Mouse (Mus musculus) ovary, adult 10 weeks (tissue): ENCODE results near the gene Grid1. TPM values are rescaled to one million over a fixed set of nuclear protein-coding genes. Genes with fewer than 3 reads are reported as not detected.

Experiments used
- polyA plus RNA-seq: library from polyadenylated mRNA; stranded (reverse); fragments of 350-450 nt; fragmentation: Illumina TruSeq; extraction: RNeasy Lipid Tissue Mini Kit (QIAGEN cat#74804); gene quantifications from one replicate; pipeline ENCODE4 v1.2.3, GENCODE M21; 2014

The Grid1 gene
- polyA plus RNA-seq = 0.48 TPM

GRCm38 (mm10) chr14:34819919-34820652 is at the start of gene Grid1:
TSS of gene Grid1 (plus strand) at chr14:34820108.

Other genes with a start within 250 kb of the Grid1 start
- gene Ldb3, start 231.4 kb upstream of the Grid1 start, polyA plus RNA-seq = 4.1 TPM
- not detected for gene Opn4, start 220.0 kb upstream of the Grid1 start, polyA plus RNA-seq
- gene Wapl, start 146.2 kb upstream of the Grid1 start, polyA plus RNA-seq = 278 TPM